Mouse (Mus musculus): ENCODE results near the gene Slc30a7.

Slc30a7 gene

GRCm38 (mm10) chr3:116006978-116007940 is at the start of gene Slc30a7, which contains the start of gene Extl2:
Gene Slc30a7 (minus strand): TSS chr3:116007406.
Gene Extl2 (plus strand): TSS chr3:116007462.
- DNase-seq (ENCODE audit: low spot score): peak; percentile 75

GRCm38 (mm10) chr3:116047034-116047433 is 39.8 kb upstream of the Slc30a7 start:
- DNase-seq (ENCODE audit: low spot score): no peak

GRCm38 (mm10) chr3:116046000-116046399 is 38.8 kb upstream of the Slc30a7 start:
- no peak for DNase-seq (ENCODE audit: low spot score)

- DNase-seq (ENCODE audit: low spot score): no peak
Observed at GRCm38 (mm10) chr3:116040776-116041175, 33.6 kb upstream of the Slc30a7 start.

- no peak for DNase-seq (ENCODE audit: low spot score)
Observed at GRCm38 (mm10) chr3:116033871-116034222, 26.6 kb upstream of the Slc30a7 start.

GRCm38 (mm10) chr3:116033218-116033870 is 26.1 kb upstream of the Slc30a7 start:
- peak; percentile 9 for DNase-seq (ENCODE audit: low spot score)

GRCm38 (mm10) chr3:116030152-116030788 is 23.1 kb upstream of the Slc30a7 start:
- no peak for DNase-seq (ENCODE audit: low spot score)

GRCm38 (mm10) chr3:116026996-116027395 is 19.8 kb upstream of the Slc30a7 start:
- DNase-seq (ENCODE audit: low spot score): no peak

GRCm38 (mm10) chr3:116025701-116026100 is 18.5 kb upstream of the Slc30a7 start:
- DNase-seq (ENCODE audit: low spot score): no peak

- DNase-seq (ENCODE audit: low spot score): no peak
Observed at GRCm38 (mm10) chr3:116024669-116025068, 17.5 kb upstream of the Slc30a7 start.

GRCm38 (mm10) chr3:116024236-116024635 is 17.0 kb upstream of the Slc30a7 start:
- DNase-seq (ENCODE audit: low spot score): no peak

GRCm38 (mm10) chr3:116019136-116019535 is 11.9 kb upstream of the Slc30a7 start:
- DNase-seq (ENCODE audit: low spot score): no peak

GRCm38 (mm10) chr3:116018606-116019005 is 11.4 kb upstream of the Slc30a7 start:
- no peak for DNase-seq (ENCODE audit: low spot score)

- no peak for DNase-seq (ENCODE audit: low spot score)
Observed at GRCm38 (mm10) chr3:116016116-116016515, 8.9 kb upstream of the Slc30a7 start.

- DNase-seq (ENCODE audit: low spot score): no peak
Observed at GRCm38 (mm10) chr3:116014901-116015300, 7.7 kb upstream of the Slc30a7 start.

- no peak for DNase-seq (ENCODE audit: low spot score)
Observed at GRCm38 (mm10) chr3:116009622-116010344, 2.6 kb upstream of the Slc30a7 start.

GRCm38 (mm10) chr3:116007941-116008440 is 785 bp upstream of the Slc30a7 start:
- DNase-seq (ENCODE audit: low spot score): peak; percentile 30

GRCm38 (mm10) chr3:116006284-116006977 is 775 bp downstream of the Slc30a7 start:
- DNase-seq (ENCODE audit: low spot score): peak; percentile 29

- no peak for DNase-seq (ENCODE audit: low spot score)
Observed at GRCm38 (mm10) chr3:115996929-115997328, 10.3 kb downstream of the Slc30a7 start.

- no peak for DNase-seq (ENCODE audit: low spot score)
Observed at GRCm38 (mm10) chr3:115993025-115993424, 14.2 kb downstream of the Slc30a7 start.

GRCm38 (mm10) chr3:115992588-115992987 is 14.6 kb downstream of the Slc30a7 start:
- no peak for DNase-seq (ENCODE audit: low spot score)
